Mouse (Mus musculus): ENCODE results near the gene Limch1.

The Limch1 gene

GRCm38 (mm10) chr5:67106261-67106660, 360.6 kb downstream of the Limch1 start:
- DNase-seq (ENCODE audit: low read depth): no peak

Data from fibroblast of lung, adult 2 months (primary cell).